Mouse (Mus musculus): Measurements from ENCODE around the gene Gfi1. TPM values are rescaled to one million over a fixed set of nuclear protein-coding genes. Genes with fewer than 3 reads are reported as not detected.

Gfi1 gene
- polyA plus RNA-seq (2016; fragmentation: Nextera tagmentation; extraction: Ambion mirVana) = not detected in 2 replicates

DNA sequence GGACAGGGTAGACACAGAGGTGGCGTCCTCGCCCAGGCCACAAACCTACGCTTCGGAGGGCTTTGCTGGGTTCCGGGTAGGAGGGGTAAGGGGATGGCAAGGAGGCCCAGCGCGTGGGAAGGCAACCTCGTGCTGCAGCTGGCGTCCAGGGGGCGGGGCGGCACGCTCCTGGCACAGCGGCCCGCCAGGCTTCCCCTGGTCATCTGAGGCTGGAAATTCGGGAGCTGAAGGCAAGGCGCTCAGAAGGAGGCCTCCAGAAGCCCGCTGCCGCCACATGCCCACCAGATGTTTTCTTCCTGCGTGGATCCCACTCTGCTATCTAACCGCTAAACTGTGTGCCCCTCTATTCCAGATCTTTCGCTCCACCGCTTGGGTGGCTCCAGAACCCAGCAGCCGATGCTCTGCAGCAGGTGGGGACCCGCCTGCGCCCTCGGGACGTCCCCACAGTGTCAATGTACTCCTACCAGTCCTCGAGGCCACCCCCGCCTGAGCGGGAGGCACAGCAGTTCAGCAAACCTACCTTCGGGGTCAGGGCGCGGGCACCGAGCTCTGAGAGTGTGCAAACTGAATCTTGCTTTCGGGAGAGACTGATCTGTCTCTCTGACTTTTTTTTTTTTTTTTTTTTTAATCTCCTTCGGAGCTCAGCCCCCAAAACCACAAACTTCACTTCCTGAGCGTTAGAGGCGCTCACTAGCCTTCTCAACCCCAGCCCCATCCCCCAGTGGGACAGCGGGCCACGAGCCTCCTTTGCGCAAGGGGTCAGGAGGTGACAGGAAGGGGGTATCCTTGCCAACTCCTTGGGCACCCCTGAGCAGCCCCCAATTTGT is at the start of gene Gfi1:
Gene Gfi1, minus strand, starts transcription at position 602 of the 827 bp plus-strand sequence.
- H3K4me2 ChIP-seq = peak within 1 kb of the TSS; percentile 57
- peak within 1 kb of the TSS; percentile 34 for H3K4me3 ChIP-seq (replicated peaks)
- no peak within 1 kb of the TSS for H3K27ac ChIP-seq
- H3K9ac ChIP-seq (replicated peaks) = no peak within 1 kb of the TSS
- WGBS = under 1% methylated on average over 40 of the region's 41 CpGs
- peak; percentile 48; the same call in 1 of the 2 replicates for ATAC-seq (ENCODE audit: insufficient number of reproducible peaks, insufficient read depth, low FRiP score, low TSS enrichment, low read depth)
- peaks cover 93% of the 10 kb centered on the region for H3K27me3 ChIP-seq
- H3K36me3 ChIP-seq = no peaks in the 10 kb centered on the region
- H3K4me1 ChIP-seq (replicated peaks) = peaks cover 50% of the 10 kb centered on the region
- no peaks in the 10 kb centered on the region for H3K9me3 ChIP-seq

GRCm38 (mm10) chr5:107772049-107772448 is 46.2 kb upstream of the Gfi1 start:
- Histone ChIP-seq H3K27ac (no peak overlapping the region), H3K27me3 (no peaks in the 10 kb centered on the region), H3K36me3 (peaks cover 13% of the 10 kb centered on the region), H3K4me3 (replicated peaks) (no peak overlapping the region), H3K9ac (replicated peaks) (no peak overlapping the region), H3K9me3 (peaks cover 7% of the 10 kb centered on the region), H3K4me1 (replicated peaks) (no peaks in the 10 kb centered on the region), H3K4me2 (no peak overlapping the region)
- 87% methylated on average over 5 of the region's 5 CpGs for WGBS
- ATAC-seq (ENCODE audit: insufficient number of reproducible peaks, insufficient read depth, low FRiP score, low TSS enrichment, low read depth) = no peak

DNA sequence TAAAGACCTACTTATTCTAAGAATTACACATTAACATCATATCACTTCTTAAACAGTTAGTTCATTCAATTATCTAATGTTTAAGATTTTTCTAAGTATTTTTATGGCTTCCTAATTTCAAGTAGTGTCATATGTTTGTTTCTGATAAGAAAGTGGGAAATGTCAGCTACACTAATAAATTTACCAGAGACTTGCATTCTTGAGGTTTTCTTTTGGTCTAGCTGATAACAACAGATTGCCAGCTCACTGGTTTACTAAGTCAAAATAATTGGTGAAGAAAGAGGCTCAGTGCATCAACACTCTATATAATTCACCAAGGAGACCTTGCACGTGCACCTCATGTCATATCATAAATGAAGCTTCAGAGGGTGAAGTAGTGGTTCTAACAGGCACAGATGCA is 42.4 kb upstream of the Gfi1 start:
- peaks cover 7% of the 10 kb centered on the region for H3K9me3 ChIP-seq
- WGBS = 97% methylated on average over 1 of the region's 1 CpGs
- no peak for ATAC-seq (ENCODE audit: insufficient number of reproducible peaks, insufficient read depth, low FRiP score, low TSS enrichment, low read depth)

DNA sequence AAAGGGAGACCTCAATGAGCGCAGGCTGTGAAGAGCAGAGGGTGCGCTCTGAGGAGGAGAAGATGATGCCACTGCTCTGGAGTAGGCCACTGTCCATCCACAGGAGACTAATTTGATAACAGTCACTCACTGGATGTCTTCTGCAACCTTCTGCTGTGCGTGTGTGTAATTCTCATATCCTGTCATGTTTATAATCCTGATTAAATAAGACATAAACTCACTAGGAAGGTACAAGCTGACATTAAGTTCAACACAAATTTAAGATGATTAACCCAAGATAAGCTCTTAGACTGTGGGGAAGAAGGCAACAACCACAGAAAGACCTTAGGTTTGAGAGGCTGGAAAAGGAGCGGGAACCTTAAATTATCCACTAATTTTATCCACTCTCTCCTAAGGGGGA is 40.1 kb upstream of the Gfi1 start:
- no peak overlapping the region for H3K4me2 ChIP-seq
- no peak for ATAC-seq (ENCODE audit: insufficient number of reproducible peaks, insufficient read depth, low FRiP score, low TSS enrichment, low read depth)
- H3K27me3 ChIP-seq = no peaks in the 10 kb centered on the region
- H3K36me3 ChIP-seq = peaks cover 20% of the 10 kb centered on the region
- H3K9ac ChIP-seq (replicated peaks) = no peak overlapping the region
- 97% methylated on average over 4 of the region's 4 CpGs for WGBS
- peaks cover 7% of the 10 kb centered on the region for H3K9me3 ChIP-seq
- H3K4me1 ChIP-seq (replicated peaks) = no peaks in the 10 kb centered on the region
- H3K27ac ChIP-seq = no peak overlapping the region
- no peak overlapping the region for H3K4me3 ChIP-seq (replicated peaks)

More for the DNA sequence above, 42.4 kb upstream of the Gfi1 start:
- Histone ChIP-seq H3K4me1 (replicated peaks) (no peaks in the 10 kb centered on the region), H3K9ac (replicated peaks) (no peak overlapping the region), H3K27me3 (no peaks in the 10 kb centered on the region), H3K27ac (no peak overlapping the region), H3K36me3 (peaks cover 20% of the 10 kb centered on the region), H3K4me2 (no peak overlapping the region), H3K4me3 (replicated peaks) (no peak overlapping the region)

- ATAC-seq (ENCODE audit: insufficient number of reproducible peaks, insufficient read depth, low FRiP score, low TSS enrichment, low read depth) = no peak
- WGBS = 77% methylated on average over 1 of the region's 1 CpGs
- Histone ChIP-seq H3K27ac (no peak overlapping the region), H3K4me2 (no peak overlapping the region), H3K4me1 (replicated peaks) (no peaks in the 10 kb centered on the region), H3K9me3 (peaks cover 7% of the 10 kb centered on the region), H3K4me3 (replicated peaks) (no peak overlapping the region), H3K27me3 (no peaks in the 10 kb centered on the region), H3K36me3 (peaks cover 23% of the 10 kb centered on the region), H3K9ac (replicated peaks) (no peak overlapping the region)
These were observed 38.6 kb upstream of the Gfi1 start for GRCm38 (mm10) chr5:107764486-107764885.

DNA sequence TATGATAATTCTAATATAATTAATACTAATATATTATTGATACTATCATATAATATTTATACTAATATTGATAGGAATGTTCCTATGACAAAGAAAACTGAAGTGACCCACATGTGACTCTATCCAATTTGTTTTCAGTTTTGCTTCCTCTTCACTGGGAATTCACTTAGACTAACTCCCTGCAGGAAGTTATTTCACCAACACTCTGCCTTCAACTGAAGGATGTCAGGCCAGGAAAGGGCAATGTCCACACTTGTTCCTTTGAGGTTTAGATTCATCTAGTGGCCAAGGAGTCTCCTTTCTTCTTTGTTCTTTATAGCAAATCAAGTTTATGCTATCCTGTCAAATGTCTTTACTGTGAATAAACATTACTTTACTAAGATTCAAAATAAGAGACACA is 37.8 kb upstream of the Gfi1 start:
- no peak overlapping the region for H3K27ac ChIP-seq
- H3K4me2 ChIP-seq = no peak overlapping the region
- peaks cover 7% of the 10 kb centered on the region for H3K9me3 ChIP-seq
- no peak overlapping the region for H3K9ac ChIP-seq (replicated peaks)
- peaks cover 27% of the 10 kb centered on the region for H3K36me3 ChIP-seq
- H3K27me3 ChIP-seq = no peaks in the 10 kb centered on the region
- no peak overlapping the region for H3K4me3 ChIP-seq (replicated peaks)
- H3K4me1 ChIP-seq (replicated peaks) = no peaks in the 10 kb centered on the region
- ATAC-seq (ENCODE audit: insufficient number of reproducible peaks, insufficient read depth, low FRiP score, low TSS enrichment, low read depth) = no peak

- no peak overlapping the region for H3K27ac ChIP-seq
- H3K36me3 ChIP-seq = peaks cover 15% of the 10 kb centered on the region
- no peak overlapping the region for H3K4me3 ChIP-seq (replicated peaks)
- H3K27me3 ChIP-seq = no peaks in the 10 kb centered on the region
- H3K9me3 ChIP-seq = no peaks in the 10 kb centered on the region
- WGBS = 65% methylated on average over 5 of the region's 5 CpGs
- H3K4me2 ChIP-seq = no peak overlapping the region
- H3K9ac ChIP-seq (replicated peaks) = no peak overlapping the region
- ATAC-seq (ENCODE audit: insufficient number of reproducible peaks, insufficient read depth, low FRiP score, low TSS enrichment, low read depth) = no peak
- H3K4me1 ChIP-seq (replicated peaks) = no peaks in the 10 kb centered on the region
These were observed 33.3 kb upstream of the Gfi1 start for GRCm38 (mm10) chr5:107759121-107759520.

DNA sequence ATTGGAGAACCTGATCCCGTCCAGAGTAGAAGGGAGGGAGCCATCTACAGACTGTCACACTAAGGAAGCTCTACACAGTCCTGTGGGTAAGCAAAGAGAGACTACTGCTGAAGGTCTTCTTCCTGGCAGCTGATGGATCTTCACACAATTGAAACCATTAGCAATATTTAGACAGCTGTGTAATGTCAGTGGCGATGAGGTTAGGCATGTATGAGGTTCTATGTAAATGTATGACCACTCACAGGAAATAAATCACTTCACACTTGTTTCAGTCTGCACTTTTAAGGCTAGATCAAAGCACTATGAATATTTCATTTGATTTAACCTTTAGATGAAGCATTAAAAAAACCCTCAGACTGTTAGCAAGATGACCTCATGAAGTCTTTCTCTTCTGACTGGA is 30.2 kb upstream of the Gfi1 start:
- no peak overlapping the region for H3K4me3 ChIP-seq (replicated peaks)
- WGBS = 76% methylated on average over 2 of the region's 2 CpGs

DNA sequence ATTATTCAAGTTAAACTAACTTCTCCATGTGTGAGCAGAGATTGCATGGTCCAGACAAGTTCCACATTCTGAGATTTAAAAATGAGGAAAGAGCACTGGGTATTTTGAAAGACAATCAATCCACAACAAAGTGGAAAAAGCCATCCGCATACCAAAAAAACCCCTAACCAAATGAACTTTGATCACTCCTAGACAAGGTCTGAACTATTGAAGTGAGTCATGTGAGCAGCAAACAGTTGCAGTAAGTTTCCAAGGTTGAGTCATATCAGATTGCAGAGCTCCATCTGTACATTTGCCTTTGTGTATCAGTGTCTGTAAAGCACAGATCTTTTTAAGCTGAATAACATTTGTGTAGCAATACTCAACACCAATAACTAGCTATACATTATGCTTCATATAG is 28.9 kb upstream of the Gfi1 start:
- Histone ChIP-seq H3K4me1 (replicated peaks) (no peaks in the 10 kb centered on the region), H3K9ac (replicated peaks) (no peak overlapping the region), H3K4me2 (no peak overlapping the region), H3K36me3 (peaks cover 17% of the 10 kb centered on the region), H3K9me3 (no peaks in the 10 kb centered on the region), H3K27me3 (no peaks in the 10 kb centered on the region), H3K4me3 (replicated peaks) (no peak overlapping the region), H3K27ac (no peak overlapping the region)
- no peak for ATAC-seq (ENCODE audit: insufficient number of reproducible peaks, insufficient read depth, low FRiP score, low TSS enrichment, low read depth)
- WGBS = 88% methylated on average over 1 of the region's 1 CpGs

More for the DNA sequence above, 30.2 kb upstream of the Gfi1 start:
- Histone ChIP-seq H3K9me3 (no peaks in the 10 kb centered on the region), H3K4me1 (replicated peaks) (no peaks in the 10 kb centered on the region), H3K36me3 (peaks cover 20% of the 10 kb centered on the region), H3K9ac (replicated peaks) (no peak overlapping the region), H3K27me3 (no peaks in the 10 kb centered on the region), H3K27ac (no peak overlapping the region), H3K4me2 (no peak overlapping the region)
- no peak for ATAC-seq (ENCODE audit: insufficient number of reproducible peaks, insufficient read depth, low FRiP score, low TSS enrichment, low read depth)

DNA sequence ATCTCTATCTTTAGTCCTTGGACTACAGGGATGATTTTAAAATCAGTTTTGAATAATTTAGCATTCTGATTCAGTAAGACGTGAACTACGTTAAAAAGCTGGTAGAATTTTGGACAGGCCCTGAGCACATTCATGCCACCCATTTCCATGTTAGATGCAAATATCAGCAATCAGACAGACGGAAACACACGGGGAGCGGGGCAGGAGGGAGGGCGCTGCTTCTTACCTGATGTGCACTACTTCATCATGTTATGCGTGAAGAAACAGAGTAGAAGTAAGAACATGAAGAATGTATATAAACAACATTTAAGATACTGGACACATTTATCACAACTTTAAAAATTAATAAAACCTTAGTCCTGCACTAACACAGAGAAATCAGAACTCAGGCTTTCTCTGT is 27.8 kb upstream of the Gfi1 start:
- Histone ChIP-seq H3K36me3 (peaks cover 11% of the 10 kb centered on the region; the same call in 1 of the 2 replicates), H3K9ac (replicated peaks) (no peak overlapping the region), H3K27ac (no peak overlapping the region), H3K4me2 (no peak overlapping the region), H3K4me1 (replicated peaks) (no peaks in the 10 kb centered on the region), H3K9me3 (no peaks in the 10 kb centered on the region), H3K4me3 (replicated peaks) (no peak overlapping the region), H3K27me3 (no peaks in the 10 kb centered on the region)
- WGBS = 94% methylated on average over 7 of the region's 7 CpGs
- ATAC-seq (ENCODE audit: insufficient number of reproducible peaks, insufficient read depth, low FRiP score, low TSS enrichment, low read depth) = no peak

GRCm38 (mm10) chr5:107749229-107749916 is 23.5 kb upstream of the Gfi1 start:
- ATAC-seq (ENCODE audit: insufficient number of reproducible peaks, insufficient read depth, low FRiP score, low TSS enrichment, low read depth) = no peak
- Histone ChIP-seq H3K4me2 (no peak overlapping the region), H3K4me3 (replicated peaks) (no peak overlapping the region), H3K9ac (replicated peaks) (no peak overlapping the region), H3K9me3 (no peaks in the 10 kb centered on the region), H3K27me3 (no peaks in the 10 kb centered on the region), H3K4me1 (replicated peaks) (no peaks in the 10 kb centered on the region), H3K27ac (no peak overlapping the region), H3K36me3 (peaks cover 9% of the 10 kb centered on the region; the same call in 1 of the 2 replicates)
- 70% methylated on average over 9 of the region's 9 CpGs for WGBS
